Mouse (Mus musculus) heart, adult 8-10 months (tissue): Measurements from ENCODE around the gene Rin2. TPM values are rescaled to one million over a fixed set of nuclear protein-coding genes. Genes with fewer than 3 reads are reported as not detected.

Experiments
- DNase-seq: peaks from one replicate; pipeline ENCODE4 v3.0.0; 2022; ENCODE audit warnings: low spot score
- total RNA-seq, 4 experiments: library from RNA; stranded (reverse); gene quantifications; 2 replicates each; pipeline ENCODE4 v1.2.4; 2022

The Rin2 gene
- total RNA-seq, 4 experiments from 2014 or later = 17.8 to 21.7 (median 21.0) TPM

DNA sequence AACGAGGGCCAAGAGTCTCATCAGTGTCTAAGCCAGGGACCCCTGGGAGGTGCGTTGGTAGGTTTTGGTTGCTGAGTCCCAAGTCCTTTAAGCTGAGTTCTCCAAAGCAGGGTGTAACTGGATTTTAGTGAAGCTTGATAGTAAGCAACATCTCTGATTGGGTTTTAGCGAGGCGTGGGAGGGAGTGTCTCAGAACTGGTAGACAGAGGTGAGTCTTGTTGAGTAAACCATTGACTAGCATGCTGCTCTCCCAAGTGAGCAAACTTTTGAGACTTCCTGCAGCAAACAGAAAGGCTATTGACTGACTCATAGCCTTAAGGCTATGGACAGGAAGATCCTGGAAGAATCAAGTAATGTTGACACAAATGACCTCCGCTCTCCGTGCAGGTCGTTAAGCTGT lies 112.5 kb downstream of the Rin2 start:
- no peak for DNase-seq

DNA sequence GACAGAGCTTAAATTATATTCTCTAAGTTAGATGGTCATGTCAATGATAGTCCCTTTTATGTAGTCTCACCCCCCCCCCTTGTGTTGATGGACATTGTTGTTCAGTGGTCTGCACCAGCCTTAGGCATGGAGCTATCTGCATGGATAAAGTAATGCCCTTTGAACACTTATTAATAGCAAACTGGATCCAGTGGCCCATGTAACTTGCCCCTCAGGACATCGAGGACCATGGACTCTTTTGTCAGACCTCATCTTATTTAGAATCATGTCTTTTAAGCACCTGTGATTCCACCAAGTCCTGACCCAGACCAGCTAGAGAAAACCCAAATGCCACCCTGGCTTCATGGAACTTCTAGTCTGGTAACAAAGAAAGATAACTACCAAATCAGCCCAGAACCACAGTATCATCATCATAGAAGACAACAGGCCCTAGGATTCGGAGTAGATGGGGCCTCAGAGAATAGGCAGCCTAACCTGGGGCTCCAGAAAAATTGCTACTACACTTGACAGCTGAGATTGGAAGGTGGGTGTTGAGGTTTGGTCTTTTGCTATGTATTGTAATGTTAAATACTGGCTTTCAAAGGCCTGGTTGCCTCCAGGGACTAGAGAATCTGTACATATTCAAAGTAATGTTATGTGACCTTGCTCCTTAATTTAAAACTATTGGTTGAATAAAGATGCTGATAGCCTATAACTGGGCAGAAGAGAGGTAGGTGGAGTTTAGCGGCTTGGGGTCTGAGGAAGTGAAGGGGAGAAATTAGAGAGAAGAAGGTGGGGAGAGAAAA lies 113.7 kb downstream of the Rin2 start:
- no peak for DNase-seq

DNA sequence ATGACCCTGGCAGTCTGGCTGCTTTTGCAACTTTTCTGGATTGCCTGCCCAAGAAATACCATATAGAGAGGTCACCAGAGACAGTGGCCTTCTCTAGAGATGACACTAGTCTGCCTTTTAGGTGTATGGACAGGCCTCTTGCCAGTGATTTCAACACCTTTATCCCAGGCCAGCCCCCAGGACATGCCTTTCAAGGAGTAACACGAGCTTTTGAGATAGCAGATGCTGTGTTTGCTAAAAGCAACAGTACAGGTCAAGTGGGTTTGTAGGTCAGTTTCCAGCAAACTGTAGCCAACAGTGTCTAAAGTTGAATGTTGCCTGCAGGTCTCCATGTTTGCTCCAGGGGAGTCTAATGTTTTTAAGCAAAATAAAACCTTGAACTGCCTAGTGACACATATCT lies 118.7 kb downstream of the Rin2 start:
- no peak for DNase-seq

DNA sequence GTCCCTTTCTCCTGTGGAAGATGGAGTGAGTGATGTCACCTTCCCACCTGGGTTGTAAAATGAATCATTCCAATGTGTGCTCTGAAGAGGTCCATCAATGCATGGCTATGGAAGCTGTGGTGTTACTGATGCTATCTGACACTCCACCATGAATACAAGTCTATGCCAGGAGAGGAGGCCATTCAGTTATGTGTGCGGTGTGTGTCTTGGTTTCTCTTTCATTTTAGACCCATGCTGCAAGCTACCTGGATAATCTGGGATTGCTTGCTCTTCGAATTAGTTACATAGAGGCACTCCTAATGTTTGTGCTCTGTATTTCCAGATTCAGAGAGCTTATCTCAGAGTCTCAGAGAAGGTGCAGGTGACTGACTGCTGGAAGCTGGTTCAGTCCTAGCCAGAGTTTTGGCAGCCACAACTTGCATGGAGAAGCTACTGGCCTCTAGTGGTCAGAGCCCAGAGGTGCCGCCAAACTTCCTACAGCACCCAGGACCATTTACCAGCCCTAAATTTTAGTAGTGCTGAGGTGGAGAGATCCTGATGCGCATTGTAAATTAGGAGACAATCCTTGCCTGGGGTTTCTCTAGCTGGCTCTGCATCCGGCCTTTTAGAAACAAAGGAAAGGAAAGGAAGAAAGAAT lies 119.4 kb downstream of the Rin2 start:
- DNase-seq = peak; percentile 78

DNA sequence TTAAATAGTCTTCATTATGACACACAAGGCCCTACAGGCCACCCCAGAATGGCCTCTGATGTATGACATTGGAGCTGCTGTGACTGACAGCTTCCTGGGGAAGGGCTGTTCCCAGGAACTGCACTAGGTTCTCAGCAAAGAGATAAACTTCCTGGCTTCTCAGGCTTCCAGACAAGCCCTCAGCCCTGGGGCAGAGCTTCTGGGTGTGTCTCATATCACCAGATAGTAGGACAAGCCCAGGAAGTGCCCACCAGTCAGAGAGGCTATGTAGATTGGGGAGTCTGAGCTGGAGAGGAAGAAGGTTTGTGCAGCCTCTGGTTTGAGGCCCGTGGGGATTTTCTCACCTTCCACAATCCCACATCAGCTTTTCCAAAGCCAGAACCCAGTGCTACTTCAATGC lies 122.8 kb downstream of the Rin2 start:
- no peak for DNase-seq

DNA sequence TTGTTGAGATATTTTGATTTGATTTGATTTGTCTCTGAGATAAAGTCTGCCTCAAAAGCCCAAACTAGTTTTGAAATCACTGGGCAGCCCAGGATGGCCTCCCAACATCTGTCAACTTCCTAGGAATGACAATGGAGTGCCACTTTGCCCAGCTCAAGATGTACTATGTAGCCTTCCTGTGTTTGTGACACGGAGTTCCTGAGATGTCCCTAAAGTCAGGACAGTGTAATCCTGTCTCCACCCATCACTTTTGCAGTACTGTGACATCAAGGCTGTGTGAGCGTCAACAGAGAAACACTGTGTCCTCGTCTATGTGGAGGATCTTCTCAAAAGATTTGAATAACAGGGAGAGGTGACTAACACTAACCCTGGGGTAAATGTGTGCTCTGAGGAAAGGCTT lies 123.9 kb downstream of the Rin2 start:
- DNase-seq = no peak

DNA sequence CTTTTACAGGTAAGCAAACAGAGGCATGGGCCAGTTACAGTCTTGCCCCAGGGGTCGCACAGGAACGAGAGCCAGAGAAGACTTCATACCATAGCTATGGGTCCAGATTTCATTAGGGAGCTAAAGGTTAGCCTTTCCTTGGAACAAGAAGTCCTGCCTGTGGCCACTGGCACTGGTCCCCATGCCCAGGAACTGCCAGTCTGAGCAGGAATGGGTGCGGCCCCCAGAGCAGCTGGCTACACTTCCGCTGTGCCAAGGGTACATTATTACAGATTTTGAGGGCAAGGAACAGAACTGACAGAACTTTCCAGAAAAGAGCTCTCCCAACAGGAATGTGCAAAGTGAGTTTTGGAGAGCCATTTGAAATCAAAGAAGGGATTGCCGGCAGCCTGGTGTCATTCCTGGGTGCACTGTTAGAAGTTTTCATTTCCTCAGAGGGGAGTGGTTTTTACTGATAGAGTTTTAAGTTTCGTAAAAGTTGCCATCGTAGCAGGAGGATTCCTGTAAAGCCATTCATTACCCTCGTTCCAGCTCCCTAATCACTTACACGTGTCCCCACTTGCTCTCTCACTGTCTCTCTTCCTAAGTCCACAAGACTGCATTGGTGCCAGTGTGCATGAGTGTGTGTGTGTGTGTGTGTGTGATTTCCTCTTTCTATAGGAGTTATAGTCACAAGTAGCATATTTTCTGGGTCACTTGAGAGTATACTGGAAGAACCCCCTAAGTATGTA lies 126.5 kb downstream of the Rin2 start:
- no peak for DNase-seq

DNA sequence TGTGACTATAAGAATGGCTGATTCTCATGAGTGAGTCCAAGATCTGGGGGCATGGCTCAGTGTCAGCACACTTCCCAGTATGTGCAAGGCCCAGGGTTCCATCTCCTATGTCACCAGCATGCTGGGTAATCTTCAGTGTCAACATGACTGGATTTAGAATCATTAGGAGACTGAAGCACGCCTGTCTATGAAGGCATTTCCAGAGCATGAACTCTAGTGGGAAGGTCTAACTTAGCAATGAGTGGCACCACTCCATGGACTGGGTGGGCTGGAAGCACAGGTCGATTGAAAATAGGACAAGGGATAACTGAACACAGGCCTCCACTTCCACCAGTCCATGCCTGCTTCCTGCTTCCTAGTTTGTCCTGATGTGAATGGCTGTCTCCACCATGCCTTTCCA lies 127.6 kb downstream of the Rin2 start:
- no peak for DNase-seq

DNA sequence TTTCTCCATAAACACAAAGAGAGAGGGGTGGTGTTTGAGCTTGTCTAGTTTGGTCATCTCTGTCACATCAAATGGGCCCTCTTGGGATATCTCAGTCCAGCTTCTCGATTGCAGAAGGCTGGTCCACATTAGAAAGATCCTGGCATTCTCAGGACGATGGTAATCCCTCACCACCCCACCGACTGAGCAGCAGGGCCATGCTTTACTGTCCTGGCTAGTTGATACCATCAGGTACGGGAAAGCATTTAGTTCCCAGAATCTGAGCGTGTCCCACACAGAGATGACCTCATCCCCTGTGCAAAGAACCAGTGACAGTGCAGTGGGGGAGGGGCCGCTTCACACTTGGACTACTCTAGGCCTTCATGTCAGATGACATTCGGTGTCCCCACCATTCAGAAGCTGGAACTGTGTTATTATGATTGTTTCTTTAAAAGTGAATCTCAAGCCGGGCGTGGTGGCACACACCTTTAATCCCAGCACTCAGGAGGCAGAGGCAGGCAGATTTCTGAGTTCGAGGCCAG lies 128.9 kb downstream of the Rin2 start:
- DNase-seq = no peak

DNA sequence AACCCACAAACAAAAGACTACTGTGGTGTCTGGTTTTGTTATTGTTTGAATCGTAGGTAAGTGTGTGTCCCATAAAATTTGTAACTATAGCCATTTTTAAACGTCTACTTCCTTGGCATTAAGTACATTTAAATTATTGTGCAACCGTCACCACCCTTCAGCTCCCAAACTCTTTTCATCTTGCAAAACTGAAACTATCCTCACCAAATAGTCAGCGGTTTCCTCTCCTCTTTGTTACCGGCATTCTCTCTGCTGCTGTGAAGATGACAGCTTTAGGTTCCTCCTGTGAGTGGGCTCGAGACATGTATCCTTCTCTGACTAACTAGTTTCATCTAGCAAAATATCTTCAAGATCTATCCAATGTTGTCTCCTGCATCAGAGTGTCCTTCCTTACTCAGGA lies 129.5 kb downstream of the Rin2 start:
- DNase-seq = no peak

DNA sequence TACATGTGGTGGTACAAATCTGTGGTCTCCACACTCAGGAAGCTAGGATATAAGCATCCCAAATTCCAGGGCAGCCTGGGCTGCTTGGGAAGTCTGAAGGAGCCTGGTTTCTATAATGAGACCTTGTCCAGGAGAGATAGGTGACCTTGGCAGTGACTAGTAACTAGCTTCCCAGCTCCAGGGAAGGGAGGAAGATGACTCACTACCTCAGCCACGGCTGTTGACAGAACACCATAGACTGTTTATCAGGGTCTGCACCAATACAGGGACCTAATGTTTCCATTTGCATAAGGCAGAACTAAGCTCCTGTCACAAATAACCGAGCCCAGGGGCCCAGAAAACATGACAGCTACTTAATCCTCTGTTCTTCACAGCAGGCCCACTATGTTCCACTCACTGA lies 132.3 kb downstream of the Rin2 start:
- no peak for DNase-seq

DNA sequence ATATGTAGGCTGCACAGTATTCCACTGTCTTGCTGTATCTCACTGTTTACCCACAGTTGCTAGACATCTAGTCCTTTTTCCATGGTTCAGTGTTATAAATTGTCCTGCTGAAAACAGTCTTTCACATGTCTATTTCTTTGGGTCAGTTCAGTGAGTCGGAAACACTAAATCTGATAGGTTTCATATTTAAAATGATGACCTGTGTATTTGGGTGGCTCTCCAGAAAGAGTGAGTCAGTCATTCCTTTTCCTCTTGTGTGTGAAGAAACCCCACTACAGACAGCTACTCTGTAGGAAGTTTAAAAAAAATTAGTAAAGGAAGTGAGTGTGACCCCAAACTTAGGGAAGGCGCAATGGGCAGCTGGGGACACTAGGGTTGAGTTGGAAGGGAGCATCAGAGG lies 133.2 kb downstream of the Rin2 start:
- DNase-seq = no peak

DNA sequence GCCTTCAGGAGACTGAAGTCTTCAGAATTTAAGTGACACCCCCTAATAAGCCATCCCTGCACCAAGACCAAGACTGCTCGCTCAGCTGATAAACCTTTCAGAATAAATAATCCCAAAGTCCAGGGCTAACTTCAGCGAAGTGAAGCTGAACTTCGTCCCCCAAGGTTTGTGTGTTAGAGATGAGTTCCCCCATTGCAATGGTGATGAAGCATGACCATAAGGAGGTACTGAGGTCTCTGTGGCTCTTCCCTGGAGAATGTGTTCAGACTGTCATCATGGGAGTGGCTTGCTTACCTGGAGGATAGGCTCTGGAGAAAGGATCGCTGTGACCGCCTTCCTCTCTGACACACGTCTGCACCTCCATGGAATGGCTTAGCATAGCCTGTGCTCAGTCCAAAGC lies 133.7 kb downstream of the Rin2 start:
- DNase-seq = no peak

DNA sequence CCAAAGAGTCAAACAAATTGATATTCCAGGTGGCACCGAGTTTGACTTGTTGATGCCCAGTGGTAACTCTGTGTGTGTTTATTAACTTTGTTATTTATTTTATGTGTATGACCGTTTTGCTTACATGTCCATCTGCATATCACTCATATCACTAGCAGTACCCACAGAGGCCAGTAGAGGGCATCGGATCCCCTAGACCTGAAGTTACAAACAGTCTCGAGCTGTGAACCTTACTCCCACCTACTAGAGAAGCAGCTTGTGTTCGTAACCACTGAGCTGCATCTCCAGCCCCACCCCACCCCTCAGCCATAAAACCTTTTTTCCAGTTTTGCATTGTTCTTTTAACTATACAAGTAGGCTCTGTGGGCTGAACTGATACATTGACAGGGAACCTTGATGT lies 135.7 kb downstream of the Rin2 start:
- no peak for DNase-seq

DNA sequence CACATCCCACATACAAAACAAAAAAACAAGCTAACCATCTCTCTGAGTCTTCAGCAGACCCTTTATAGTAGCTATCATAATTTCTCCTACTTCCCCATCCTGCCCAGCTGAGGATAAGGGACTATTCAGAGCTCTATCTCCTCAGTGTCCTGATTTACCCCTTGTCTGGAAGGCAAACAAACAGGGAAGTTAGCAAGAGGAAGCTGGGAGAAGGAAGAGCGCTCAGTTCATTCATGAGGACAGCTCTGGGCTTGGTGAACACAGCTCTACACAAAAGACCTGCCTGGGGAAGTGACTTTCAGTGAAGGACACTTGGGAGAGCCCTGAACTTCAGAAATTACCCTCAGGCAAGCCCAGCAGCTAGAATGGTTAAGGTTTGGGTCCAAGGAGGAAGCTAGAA lies 137.8 kb downstream of the Rin2 start:
- no peak for DNase-seq

DNA sequence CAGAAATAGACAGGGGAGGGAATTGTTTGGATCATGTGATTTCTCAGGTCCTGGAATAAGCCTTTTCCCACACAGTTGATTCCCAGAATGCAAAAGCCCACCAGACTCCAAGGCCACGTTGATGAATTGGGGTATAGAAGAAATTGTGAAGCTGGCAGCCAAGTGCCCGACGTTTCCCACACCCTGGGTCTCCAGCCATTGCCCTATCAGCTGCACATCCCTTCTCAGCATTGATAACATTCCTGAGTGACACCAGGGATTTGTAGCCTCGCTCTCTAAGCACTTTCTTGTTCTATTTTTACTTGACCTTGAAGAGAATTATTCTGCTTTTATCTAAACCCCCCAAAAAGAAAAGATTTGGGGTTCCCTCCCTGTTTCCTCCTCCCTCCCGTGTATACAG lies 142.2 kb downstream of the Rin2 start:
- DNase-seq = no peak

DNA sequence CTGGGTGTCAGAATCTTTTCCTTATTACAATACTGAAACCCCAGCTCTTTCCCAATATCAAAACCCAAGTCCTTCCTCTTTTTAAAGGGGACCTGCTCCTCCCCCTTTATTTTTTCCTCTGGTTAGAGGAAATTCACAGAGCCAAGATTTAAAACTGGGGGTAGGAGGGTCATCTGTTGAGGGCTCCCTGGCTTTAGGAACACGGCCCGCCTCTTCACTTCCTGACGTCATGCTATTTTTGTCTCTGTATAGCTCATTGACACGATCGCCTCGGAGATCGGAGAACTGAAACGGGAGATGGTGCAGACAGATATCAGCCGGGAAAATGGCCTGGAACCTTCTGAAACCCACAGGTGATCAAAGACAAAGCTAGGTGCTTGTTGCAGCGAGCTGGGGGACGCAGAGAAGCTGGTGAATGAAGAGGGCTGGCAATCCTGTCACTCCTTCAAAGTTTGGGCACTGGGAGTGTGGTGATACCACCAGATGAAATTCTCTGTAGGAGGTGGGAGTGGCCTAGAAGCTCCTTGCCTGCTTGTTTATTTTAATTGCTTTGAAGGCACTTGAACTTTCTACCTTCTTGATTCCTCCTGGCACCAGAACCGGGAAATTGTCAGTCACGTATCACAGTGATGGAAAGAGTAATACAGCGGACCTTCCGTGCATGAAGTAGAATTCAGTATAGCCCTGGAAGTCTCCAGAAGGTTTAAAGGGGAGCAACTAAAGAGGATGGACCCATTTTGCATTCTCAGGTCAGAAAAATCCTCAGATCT lies 147.2 kb downstream of the Rin2 start:
- peak; percentile 78 for DNase-seq

DNA sequence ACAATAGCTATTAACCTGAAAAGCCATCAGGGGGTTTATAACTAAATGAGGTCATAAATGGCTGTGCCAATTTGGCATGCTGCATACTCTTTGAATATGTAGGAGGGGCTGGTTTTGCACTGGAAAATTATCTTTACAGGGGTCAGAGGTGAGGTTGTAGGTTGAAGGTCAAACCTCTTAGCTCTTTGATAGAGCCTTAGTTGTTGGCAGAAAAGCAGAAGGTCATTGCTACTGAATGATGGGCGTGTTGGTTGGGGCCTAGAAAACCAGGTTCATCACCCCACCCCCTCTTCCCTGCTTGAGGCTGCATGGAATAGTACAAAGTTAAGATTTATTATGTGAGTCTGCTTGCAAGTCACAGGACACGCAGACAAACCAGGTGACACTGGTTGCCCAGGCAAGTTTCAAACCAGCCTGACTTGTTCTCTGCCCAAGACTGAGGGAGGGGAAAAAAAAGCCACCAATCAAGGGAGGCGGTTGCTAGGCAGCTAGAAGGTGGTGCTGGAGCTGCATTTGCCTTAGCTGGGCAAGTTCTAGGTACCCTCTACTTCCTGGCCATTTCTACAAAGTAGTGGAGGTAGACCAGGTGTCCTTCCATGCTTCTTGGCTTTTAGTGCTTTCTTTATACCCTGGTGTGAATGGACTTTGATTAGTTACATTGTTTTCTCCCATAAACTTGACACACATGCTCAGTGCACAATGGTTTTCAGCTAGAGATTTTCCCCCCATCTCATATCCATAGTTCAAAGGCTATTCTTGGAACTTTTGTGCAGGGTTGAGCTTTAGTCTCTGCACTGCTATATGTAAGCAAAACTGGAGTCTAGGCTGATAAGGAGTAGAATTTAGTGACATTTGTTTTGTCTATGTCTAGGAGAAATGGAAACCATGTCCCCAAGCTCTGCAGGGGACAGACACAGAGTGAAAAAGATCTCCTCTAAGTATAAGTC lies 148.0 kb downstream of the Rin2 start:
- no peak for DNase-seq

DNA sequence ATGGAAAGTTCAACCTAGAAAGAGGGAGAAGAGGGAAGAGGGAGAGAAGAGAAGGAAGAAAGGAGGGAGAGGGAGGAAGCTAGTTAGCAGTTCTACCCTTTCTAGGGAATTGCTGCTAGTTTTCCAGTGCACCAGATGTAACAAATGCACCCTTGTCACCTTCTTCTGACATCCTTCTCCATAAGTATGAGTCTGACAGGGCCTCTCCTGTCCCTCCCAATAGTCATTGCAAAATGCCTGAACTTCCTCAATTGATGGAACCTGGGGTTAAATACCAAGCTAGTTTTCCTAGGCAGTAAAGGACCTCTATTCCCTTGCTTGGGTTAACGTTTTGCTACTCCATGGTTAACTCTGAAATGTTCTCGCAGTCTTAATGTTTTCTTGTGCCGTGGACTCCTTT lies 149.7 kb downstream of the Rin2 start:
- DNase-seq = no peak

DNA sequence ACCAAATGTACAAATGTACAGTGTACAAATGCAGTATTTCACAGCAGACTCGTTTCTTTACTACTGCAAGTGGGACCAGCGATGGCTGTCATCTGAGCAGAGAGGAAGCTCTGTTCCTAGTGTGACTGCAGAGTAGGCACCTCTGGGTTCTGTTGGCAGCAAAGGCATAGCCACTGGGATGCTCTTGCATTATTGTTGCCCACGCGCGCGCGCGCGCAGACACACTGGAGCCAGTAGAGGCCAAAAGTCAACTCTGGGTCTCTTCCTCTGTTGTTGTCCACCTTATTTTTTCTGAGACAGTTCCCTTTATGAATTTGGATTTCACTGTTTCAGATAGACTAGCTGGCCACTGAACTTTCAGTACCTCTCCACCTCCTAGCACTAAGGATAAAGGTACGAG lies 150.2 kb downstream of the Rin2 start:
- no peak for DNase-seq

DNA sequence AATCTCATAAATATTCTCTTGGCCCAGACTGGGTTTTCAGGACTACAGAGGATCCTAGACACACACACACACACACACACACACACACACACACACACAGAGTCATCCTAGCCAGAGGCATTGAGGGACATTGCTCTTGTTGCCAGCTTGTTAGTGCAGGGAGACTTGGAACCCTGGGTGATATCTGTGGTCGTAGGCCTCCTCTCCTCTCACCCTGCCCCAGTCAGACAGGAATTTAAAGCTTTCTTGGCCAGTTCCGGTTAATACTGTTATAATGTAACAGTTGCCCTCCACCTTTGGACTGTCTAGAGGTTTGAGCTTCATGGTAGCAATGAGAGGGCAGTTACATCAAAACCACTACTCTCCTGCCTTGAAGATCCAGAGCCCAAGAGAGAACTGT lies 152.9 kb downstream of the Rin2 start:
- DNase-seq = no peak
